Mouse (Mus musculus): ENCODE results near the gene 1700086D15Rik. TPM values are rescaled to one million over a fixed set of nuclear protein-coding genes. Genes with fewer than 3 reads are reported as not detected.

Gene 1700086D15Rik
- polyA plus RNA-seq, 1 experiment from 2014 or later = 0.27 TPM

Other genes starting within 250 kb of the 1700086D15Rik start
- gene Elac2, start 180.9 kb downstream of the 1700086D15Rik start, polyA plus RNA-seq (2016; fragmentation: Nextera tagmentation; extraction: Ambion mirVana) = 35.5 and 37.1 TPM in 2 replicates
- gene Arhgap44, start 3.1 kb upstream of the 1700086D15Rik start, polyA plus RNA-seq (2016; fragmentation: Nextera tagmentation; extraction: Ambion mirVana) = 6.4 and 7.2 TPM in 2 replicates
- gene Myocd, start 110.1 kb upstream of the 1700086D15Rik start, polyA plus RNA-seq (2016; fragmentation: Nextera tagmentation; extraction: Ambion mirVana) = 0.56 and 1.0 TPM in 2 replicates